Mouse (Mus musculus): ENCODE results near the gene Tnrc6c. TPM values are rescaled to one million over a fixed set of nuclear protein-coding genes. Genes with fewer than 3 reads are reported as not detected.
A peak's percentile ranks its signal among the peaks of the same experiment; 100 is the strongest.

The Tnrc6c gene
- polyA plus RNA-seq, 1 experiment from 2014 or later: 32.5 TPM

DNA sequence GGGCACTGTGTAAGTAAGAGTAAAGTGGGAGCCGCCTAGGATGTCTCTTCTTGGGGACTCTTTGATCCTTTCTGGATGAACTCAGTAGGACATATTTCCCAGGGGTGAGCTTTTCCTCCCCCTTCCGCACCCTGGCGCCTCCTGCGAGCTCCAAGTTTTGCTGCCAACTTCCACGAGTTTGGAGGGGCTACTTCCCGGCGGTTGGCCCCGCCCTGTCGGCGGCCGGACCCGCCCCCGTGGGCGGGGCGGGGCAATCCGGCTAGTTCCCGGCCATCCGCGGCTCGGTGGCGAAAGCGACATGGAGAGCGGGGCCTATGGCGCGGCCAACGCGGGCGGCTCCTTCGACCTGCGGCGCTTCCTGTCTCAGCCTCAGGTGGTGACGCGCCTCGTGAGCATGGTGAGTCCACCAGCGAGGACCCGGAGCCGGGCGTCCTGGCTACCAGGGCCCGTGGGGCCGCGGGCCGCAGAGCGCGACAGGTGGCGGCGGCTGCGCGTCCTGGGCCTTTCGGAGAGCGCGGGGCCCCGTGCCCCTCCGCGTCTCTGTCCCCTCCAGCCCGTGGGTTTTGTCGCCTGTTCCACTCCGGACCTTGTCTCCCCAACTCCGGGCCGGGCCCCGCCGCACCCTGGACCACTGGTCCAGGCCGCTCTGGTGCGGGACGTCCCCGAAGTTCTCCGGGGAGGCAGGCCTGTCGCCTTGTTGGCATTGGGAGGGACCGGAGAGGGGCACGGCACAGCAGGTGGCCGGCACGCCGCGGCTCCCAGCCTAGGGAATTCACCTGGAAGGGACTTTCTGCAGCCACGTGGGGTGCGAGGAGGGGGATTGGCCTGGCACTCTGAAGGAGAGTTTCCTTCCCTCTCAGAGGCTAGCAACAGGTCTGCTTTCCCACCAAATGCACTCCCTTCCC lies 155.6 kb downstream of the Tnrc6c start, which contains the start of the genes Gm20708 and Syngr2:
Gm20708 (plus strand) TSS at position 262 of the 905 bp plus-strand sequence.
Syngr2 (plus strand) TSS at position 262 of the 905 bp plus-strand sequence.
- Histone ChIP-seq H3K36me3 (ENCODE audit: control insufficient read depth, insufficient read depth, low read length) (no peaks in the 10 kb centered on the region), H3K9me3 (ENCODE audit: control insufficient read depth, low read length) (no peaks in the 10 kb centered on the region), H3K27me3 (ENCODE audit: control insufficient read depth, insufficient read depth, low read length) (peaks cover 7% of the 10 kb centered on the region), H3K4me2 (ENCODE audit: low read depth, low read length) (peak within 1 kb of the TSS; percentile 78), H3K27ac (ENCODE audit: low read depth, low read length) (no peak within 1 kb of the TSS), H3K9ac (replicated peaks; ENCODE audit: low read depth, low read length) (peak within 1 kb of the TSS; percentile 46), H3K4me1 (ENCODE audit: control insufficient read depth, insufficient read depth, low read length) (no peaks in the 10 kb centered on the region), H3K4me3 (ENCODE audit: low read depth, low read length) (peak within 1 kb of the TSS; percentile 52)
- WGBS: under 1% methylated on average over 56 of the region's 75 CpGs
- ATAC-seq (ENCODE audit: low read depth): peak; percentile 66; the same call in 1 of the 2 replicates

DNA sequence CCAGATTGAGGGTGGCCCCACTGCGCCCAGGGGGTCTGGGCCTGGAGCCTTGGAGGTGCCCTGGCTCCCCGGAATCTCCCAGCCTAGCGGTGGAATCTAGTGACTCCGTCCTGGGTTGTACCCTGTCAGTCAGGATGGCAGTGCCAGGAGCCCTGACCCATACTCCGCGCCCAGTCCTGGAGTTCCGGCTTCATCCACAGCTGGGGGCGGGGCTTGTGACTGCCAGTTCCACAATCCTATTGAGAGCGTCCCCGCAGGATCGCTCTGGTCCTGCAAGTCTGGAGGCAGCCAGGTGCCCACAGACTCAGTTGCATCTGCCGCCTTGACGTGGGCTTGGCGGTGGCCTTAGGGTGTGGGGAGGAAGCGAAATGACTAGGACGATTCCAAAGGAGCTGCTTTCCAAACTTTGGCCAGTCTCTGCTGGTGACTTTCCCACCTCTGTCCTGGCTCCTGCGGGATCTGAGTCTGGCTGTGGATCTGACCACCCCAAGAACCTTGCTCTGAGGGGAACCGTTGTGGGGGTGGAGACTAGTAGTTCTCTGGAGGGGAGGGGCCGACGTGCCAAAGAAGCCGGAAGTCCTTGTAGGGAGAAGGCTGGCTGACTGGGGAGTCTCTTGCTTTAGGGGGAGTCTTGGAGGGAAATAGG lies 156.4 kb downstream of the Tnrc6c start:
- Histone ChIP-seq H3K9me3 (ENCODE audit: control insufficient read depth, low read length) (no peaks in the 10 kb centered on the region), H3K4me2 (ENCODE audit: low read depth, low read length) (peak overlapping the region; percentile 78), H3K27me3 (ENCODE audit: control insufficient read depth, insufficient read depth, low read length) (peaks cover 7% of the 10 kb centered on the region), H3K4me1 (ENCODE audit: control insufficient read depth, insufficient read depth, low read length) (no peaks in the 10 kb centered on the region), H3K27ac (ENCODE audit: low read depth, low read length) (no peak overlapping the region), H3K36me3 (ENCODE audit: control insufficient read depth, insufficient read depth, low read length) (no peaks in the 10 kb centered on the region), H3K4me3 (ENCODE audit: low read depth, low read length) (peak overlapping the region; percentile 52), H3K9ac (replicated peaks; ENCODE audit: low read depth, low read length) (no peak overlapping the region)
- ATAC-seq (ENCODE audit: low read depth): peak; percentile 76; the same call in 1 of the 2 replicates
- under 1% methylated on average over 21 of the region's 21 CpGs for WGBS

Other genes starting within 250 kb of the Tnrc6c start
- not detected in 2 replicates for gene Gm11733, start 169.9 kb upstream of the Tnrc6c start, polyA plus RNA-seq (2014; fragmentation: Nextera tagmentation; extraction: Ambion mirVana)
- gene Tmc8, start 127.8 kb downstream of the Tnrc6c start, polyA plus RNA-seq (2014; fragmentation: Nextera tagmentation; extraction: Ambion mirVana): 0.64 and 1.7 TPM in 2 replicates
- 3.9 and 4.8 TPM in 2 replicates for gene Tmc6, start 127.9 kb downstream of the Tnrc6c start, polyA plus RNA-seq (2014; fragmentation: Nextera tagmentation; extraction: Ambion mirVana)
- not detected in 2 replicates for gene 6030468B19Rik, start 143.4 kb downstream of the Tnrc6c start, polyA plus RNA-seq (2014; fragmentation: Nextera tagmentation; extraction: Ambion mirVana)
- 0.68 and 1.2 TPM in 2 replicates for gene Gm20708, start 155.4 kb downstream of the Tnrc6c start, polyA plus RNA-seq (2014; fragmentation: Nextera tagmentation; extraction: Ambion mirVana)
- 9.7 and 15.8 TPM in 2 replicates for gene Syngr2, start 155.4 kb downstream of the Tnrc6c start, polyA plus RNA-seq (2014; fragmentation: Nextera tagmentation; extraction: Ambion mirVana)
- 5.0 and 6.9 TPM in 2 replicates for gene Afmid, start 171.6 kb downstream of the Tnrc6c start, polyA plus RNA-seq (2014; fragmentation: Nextera tagmentation; extraction: Ambion mirVana)
- 6.8 and 12.0 TPM in 2 replicates for gene Tk1, start 171.8 kb downstream of the Tnrc6c start, polyA plus RNA-seq (2014; fragmentation: Nextera tagmentation; extraction: Ambion mirVana)
- gene Birc5, start 195.0 kb downstream of the Tnrc6c start, polyA plus RNA-seq (2014; fragmentation: Nextera tagmentation; extraction: Ambion mirVana): 14.9 and 26.1 TPM in 2 replicates
- 0.15 TPM in 1 of 2 replicates, not detected in the other for gene Tmem235, start 206.5 kb downstream of the Tnrc6c start, polyA plus RNA-seq (2014; fragmentation: Nextera tagmentation; extraction: Ambion mirVana)
- 3.8 and 4.2 TPM in 2 replicates for gene Tha1, start 219.2 kb downstream of the Tnrc6c start, polyA plus RNA-seq (2014; fragmentation: Nextera tagmentation; extraction: Ambion mirVana)